Mouse (Mus musculus): ENCODE data around the gene Mindy3.

DNA sequence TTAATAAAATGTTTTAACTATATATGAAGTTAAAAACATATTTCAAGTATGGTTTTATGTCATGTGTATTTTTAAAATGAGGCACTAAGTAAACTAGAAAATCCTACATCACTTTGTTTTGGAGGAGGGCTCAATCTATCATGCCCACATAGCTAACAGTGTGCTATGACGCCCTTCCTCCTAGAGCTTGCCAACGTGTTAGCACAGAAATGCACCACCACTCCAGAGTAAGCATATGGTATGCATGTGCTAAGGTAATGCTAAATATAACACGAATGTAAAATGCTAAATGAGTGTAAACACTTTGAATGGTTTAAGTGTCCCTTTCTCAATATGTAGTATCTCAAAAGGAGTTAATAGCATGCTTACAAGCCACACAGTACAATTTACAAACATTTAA lies 16.8 kb downstream of the Mindy3 start:
- TF ChIP-seq CTCF (IDR thresholded peaks at IDR 0.05; ENCODE audit: low read depth, low read length) (no peak), GATA1 (IDR thresholded peaks at IDR 0.05; ENCODE audit: borderline replicate concordance, low read length) (no peak), TAL1 (conservative IDR thresholded peaks at IDR 0.05; ENCODE audit: low read depth, low read length) (no peak), GATA2 (IDR thresholded peaks at IDR 0.05; ENCODE audit: borderline replicate concordance, low read depth, low read length) (no peak)
